8 mouse cellular contexts compared by ENCODE assay signal in the genomic region with DNA sequence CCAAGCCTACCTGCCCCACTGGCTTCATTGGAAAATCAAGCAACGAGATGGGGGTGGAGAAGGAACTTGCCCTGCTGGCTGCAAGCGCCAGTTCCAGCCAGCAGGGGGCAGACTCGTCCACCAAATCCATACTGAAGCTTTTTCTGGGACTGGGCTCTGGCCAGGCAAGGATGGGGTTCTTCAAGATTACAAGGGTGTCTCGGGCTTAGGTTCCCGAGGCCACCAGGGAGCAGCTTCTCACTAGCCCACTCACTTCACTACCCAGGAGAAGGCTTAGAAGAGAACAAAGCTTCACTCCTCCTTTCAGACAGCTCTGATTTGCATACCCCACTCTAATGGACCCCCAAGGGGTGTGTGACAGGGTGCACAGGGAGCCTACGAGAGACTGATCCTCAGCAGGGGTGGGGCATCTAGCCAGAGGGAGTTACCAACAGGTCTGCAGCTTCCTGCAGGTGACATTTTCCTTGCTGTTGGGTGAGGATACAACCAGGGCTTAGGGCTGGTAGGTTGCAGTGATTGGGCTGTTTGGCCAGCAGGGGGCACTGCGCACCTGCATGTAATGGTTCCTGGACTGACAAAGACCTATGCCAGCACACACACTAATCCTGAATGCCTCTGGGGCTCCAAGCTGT. TPM values are rescaled to one million over a fixed set of nuclear protein-coding genes. Genes with fewer than 3 reads are reported as not detected.
DNase-seq lines count a peak whose midpoint lies in the region; ATAC-seq lines count a peak whose summit lies in the region.

No protein-coding gene starts in this region.

- no peak overlapping the region for H3K4me2 ChIP-seq in heart, embryonic 15.5 days
- no peak overlapping the region for H3K4me2 ChIP-seq in liver, embryonic 12.5 days
- no peak overlapping the region for H3K4me2 ChIP-seq in stomach, embryonic 15.5 days

- H3K36me3 ChIP-seq in heart, embryonic 15.5 days, result no peaks in the 10 kb centered on the region
- H3K36me3 ChIP-seq in liver, embryonic 12.5 days, result no peaks in the 10 kb centered on the region
- no peaks in the 10 kb centered on the region for H3K36me3 ChIP-seq in stomach, embryonic 15.5 days

- H3K27me3 ChIP-seq in heart, embryonic 15.5 days, result peaks cover 91% of the 10 kb centered on the region
- peaks cover 97% of the 10 kb centered on the region for H3K27me3 ChIP-seq in liver, embryonic 12.5 days (replicated peaks)
- peaks cover 73% of the 10 kb centered on the region for H3K27me3 ChIP-seq in stomach, embryonic 15.5 days (replicated peaks)

- WGBS in heart, embryonic 15.5 days, result under 1% methylated on average over 7 of the region's 7 CpGs
- 2% methylated on average over 7 of the region's 7 CpGs for WGBS in liver, embryonic 12.5 days (ENCODE audit: insufficient replicate concordance)
- 0% methylated on average over 7 of the region's 7 CpGs for WGBS in stomach, embryonic 15.5 days

- H3K4me1 ChIP-seq in heart, embryonic 15.5 days (replicated peaks), result peaks cover 10% of the 10 kb centered on the region
- no peaks in the 10 kb centered on the region for H3K4me1 ChIP-seq in liver, embryonic 12.5 days
- H3K4me1 ChIP-seq in stomach, embryonic 15.5 days, result peaks cover 6% of the 10 kb centered on the region

- no peak overlapping the region for H3K4me3 ChIP-seq in heart, embryonic 15.5 days
- no peak overlapping the region for H3K4me3 ChIP-seq in liver, embryonic 12.5 days
- no peak overlapping the region for H3K4me3 ChIP-seq in stomach, embryonic 15.5 days (replicated peaks)

- peak; percentile 63 for DNase-seq in brain, embryonic 18.5 days (ENCODE audit: low read depth, low spot score)
- peak; percentile 4 for DNase-seq in fat pad, adult 2 months (ENCODE audit: extremely low read depth, low read depth, low spot score)
- DNase-seq in kidney, postnatal 14 days, result peak; percentile 86
- peak; percentile 91 for DNase-seq in neural tube, embryonic 10.5 days (ENCODE audit: extremely low spot score, low spot score)

- ATAC-seq in CD4-positive, CD25-positive, alpha-beta regulatory T cell, adult 4 months, result peak; percentile 53
- ATAC-seq in heart, embryonic 15.5 days (replicated peaks; ENCODE audit: insufficient number of reproducible peaks, insufficient read depth, low FRiP score, low read depth), result peak; percentile 63
- ATAC-seq in liver, embryonic 12.5 days, result peak; percentile 55
- peak; percentile 82 for ATAC-seq in stomach, embryonic 15.5 days (ENCODE audit: insufficient read depth, low FRiP score, low read depth)

- H3K9me3 ChIP-seq in heart, embryonic 15.5 days (replicated peaks), result no peaks in the 10 kb centered on the region
- no peaks in the 10 kb centered on the region for H3K9me3 ChIP-seq in liver, embryonic 12.5 days (replicated peaks)
- no peaks in the 10 kb centered on the region for H3K9me3 ChIP-seq in stomach, embryonic 15.5 days

- H3K9ac ChIP-seq in heart, embryonic 15.5 days, result no peak overlapping the region
- H3K9ac ChIP-seq in liver, embryonic 12.5 days, result no peak overlapping the region
- no peak overlapping the region for H3K9ac ChIP-seq in stomach, embryonic 15.5 days

- H3K27ac ChIP-seq in heart, embryonic 15.5 days, result no peak overlapping the region
- H3K27ac ChIP-seq in liver, embryonic 12.5 days, result no peak overlapping the region
- H3K27ac ChIP-seq in stomach, embryonic 15.5 days, result no peak overlapping the region

RNA-seq across cellular contexts. Expression of a gene that starts 5.0 kb away (rescaled TPM):
- polyA plus RNA-seq in CD4-positive, CD25-positive, alpha-beta regulatory T cell, adult 4 months (2017; shearing (Covaris generic)), result not detected
- polyA plus RNA-seq in heart, embryonic 15.5 days (2015; fragmentation: Nextera tagmentation; extraction: Ambion mirVana), result not detected in 2 replicates
- not detected in 2 replicates for polyA plus RNA-seq in liver, embryonic 12.5 days (2016; fragmentation: Nextera tagmentation; extraction: Ambion mirVana)
- polyA plus RNA-seq in stomach, embryonic 15.5 days (2015; fragmentation: Nextera tagmentation; extraction: Ambion mirVana), result not detected in 2 replicates

RNA-seq across cellular contexts. Expression of a gene that starts 5.6 kb away (rescaled TPM):
- polyA plus RNA-seq in CD4-positive, CD25-positive, alpha-beta regulatory T cell, adult 4 months (2017; shearing (Covaris generic)), result not detected
- 0.72 and 2.7 TPM in 2 replicates for polyA plus RNA-seq in heart, embryonic 15.5 days (2015; fragmentation: Nextera tagmentation; extraction: Ambion mirVana)
- polyA plus RNA-seq in liver, embryonic 12.5 days (2016; fragmentation: Nextera tagmentation; extraction: Ambion mirVana), result 0.41 and 1.2 TPM in 2 replicates
- 0.30 and 0.43 TPM in 2 replicates for polyA plus RNA-seq in stomach, embryonic 15.5 days (2015; fragmentation: Nextera tagmentation; extraction: Ambion mirVana)

RNA-seq across cellular contexts. Expression of a gene that starts 17.3 kb away (rescaled TPM):
- not detected for polyA plus RNA-seq in CD4-positive, CD25-positive, alpha-beta regulatory T cell, adult 4 months (2017; shearing (Covaris generic))
- polyA plus RNA-seq in heart, embryonic 15.5 days (2015; fragmentation: Nextera tagmentation; extraction: Ambion mirVana), result not detected in 2 replicates
- not detected in 2 replicates for polyA plus RNA-seq in liver, embryonic 12.5 days (2016; fragmentation: Nextera tagmentation; extraction: Ambion mirVana)
- polyA plus RNA-seq in stomach, embryonic 15.5 days (2015; fragmentation: Nextera tagmentation; extraction: Ambion mirVana), result not detected in 2 replicates

RNA-seq across cellular contexts. Expression of a gene that starts 55.3 kb away (rescaled TPM):
- polyA plus RNA-seq in CD4-positive, CD25-positive, alpha-beta regulatory T cell, adult 4 months (2017; shearing (Covaris generic)), result 10 to 100 TPM; 17.6 to 18.2 TPM
- 112 and 125 TPM in 2 replicates for polyA plus RNA-seq in heart, embryonic 15.5 days (2015; fragmentation: Nextera tagmentation; extraction: Ambion mirVana)
- 93.4 and 96.3 TPM in 2 replicates for polyA plus RNA-seq in liver, embryonic 12.5 days (2016; fragmentation: Nextera tagmentation; extraction: Ambion mirVana)
- polyA plus RNA-seq in stomach, embryonic 15.5 days (2015; fragmentation: Nextera tagmentation; extraction: Ambion mirVana), result 115 and 124 TPM in 2 replicates

Comparison
In these comparisons a context has a peak if more than half of its experiments do, and no peak if none do; other contexts are left out.
1. DNase-seq: peak in every context shown above with its lines; median percentile 91 in neural tube, embryonic 10.5 days; 86 in kidney, postnatal 14 days; 63 in brain, embryonic 18.5 days; 4 in fat pad, adult 2 months.